Mouse (Mus musculus) lung, embryonic 16.5 days (tissue): Measurements from ENCODE around the gene Kcna6. TPM values are rescaled to one million over a fixed set of nuclear protein-coding genes. Genes with fewer than 3 reads are reported as not detected.

ENCODE experiments used
- ATAC-seq: fragments of 200-750 bp; cut with Nextera tagmentation; 2 replicates; pipeline ENCODE4 v1.8.0; 2017; ENCODE audit warnings: low read depth, mild to moderate bottlenecking, moderate library complexity
- H3K27ac ChIP-seq: fragments of 300-500 bp; sonication (generic); 2 replicates; pipeline ENCODE4 v1.5.1; 2014; ENCODE audit warnings: mild to moderate bottlenecking, control low read depth, low read length
- H3K27me3 ChIP-seq: fragments of 300-500 bp; sonication (generic); 2 replicates; pipeline ENCODE4 v1.6.1; 2014; ENCODE audit warnings: low read depth, low read length, mixed read lengths; ENCODE audit not compliant: control insufficient read depth, insufficient read depth
- H3K36me3 ChIP-seq: fragments of 300-500 bp; sonication (generic); 2 replicates; pipeline ENCODE4 v1.6.1; 2014; ENCODE audit warnings: low read length; ENCODE audit not compliant: control insufficient read depth, insufficient read depth
- H3K4me1 ChIP-seq: fragments of 300-500 bp; sonication (generic); replicated peaks from 2 replicates; pipeline ENCODE4 v1.6.1; 2014; ENCODE audit warnings: low read length, mixed read lengths; ENCODE audit not compliant: control insufficient read depth, insufficient read depth
- H3K4me2 ChIP-seq: fragments of 300-500 bp; sonication (generic); 2 replicates; pipeline ENCODE4 v1.6.1; 2014; ENCODE audit warnings: low read depth, low read length, control low read depth
- H3K4me3 ChIP-seq: fragments of 300-500 bp; sonication (generic); 2 replicates; pipeline ENCODE4 v1.5.1; 2014; ENCODE audit warnings: mild to moderate bottlenecking, low read length, control low read depth
- H3K9ac ChIP-seq: fragments of 300-500 bp; sonication (generic); 2 replicates; pipeline ENCODE4 v1.6.1; 2014; ENCODE audit warnings: low read length, control low read depth
- H3K9me3 ChIP-seq: fragments of 300-500 bp; sonication (generic); 2 replicates; pipeline ENCODE4 v1.6.1; 2016; ENCODE audit warnings: low read length; ENCODE audit not compliant: control insufficient read depth
- WGBS: fragments of 180-500 bp; shearing (Covaris S2); extraction: QIAGEN DNeasy Blood & Tissue Kit; methylation state at CpG from one replicate; pipeline ENCODE4 v1.1.7; 2014; 5-methylcytosine and 5-hydroxymethylcytosine counted together
- polyA plus RNA-seq: library from polyadenylated mRNA; unstranded; fragments of >200 nt; fragmentation: Nextera tagmentation; extraction: Ambion mirVana; gene quantifications from 2 replicates; pipeline ENCODE4 v1.2.1, GENCODE M21; 2015

Gene Kcna6
- 1.6 TPM in 2 replicates for polyA plus RNA-seq

GRCm38 (mm10) chr6:126740211-126741142 is at the start of gene Kcna6:
Gene Kcna6, minus strand, starts transcription at chr6:126740674.
- Histone ChIP-seq H3K27ac (no peak within 1 kb of the TSS), H3K4me2 (peak within 1 kb of the TSS; percentile 88), H3K4me1 (no peaks in the 10 kb centered on the region; the same call in 1 of the 2 replicates), H3K36me3 (no peaks in the 10 kb centered on the region), H3K9ac (peak within 1 kb of the TSS; percentile 52), H3K4me3 (peak within 1 kb of the TSS; percentile 53), H3K27me3 (peaks cover 26% of the 10 kb centered on the region), H3K9me3 (no peaks in the 10 kb centered on the region)
- WGBS: 2% methylated on average over 34 of the region's 36 CpGs
- ATAC-seq: peak; percentile 68

DNA sequence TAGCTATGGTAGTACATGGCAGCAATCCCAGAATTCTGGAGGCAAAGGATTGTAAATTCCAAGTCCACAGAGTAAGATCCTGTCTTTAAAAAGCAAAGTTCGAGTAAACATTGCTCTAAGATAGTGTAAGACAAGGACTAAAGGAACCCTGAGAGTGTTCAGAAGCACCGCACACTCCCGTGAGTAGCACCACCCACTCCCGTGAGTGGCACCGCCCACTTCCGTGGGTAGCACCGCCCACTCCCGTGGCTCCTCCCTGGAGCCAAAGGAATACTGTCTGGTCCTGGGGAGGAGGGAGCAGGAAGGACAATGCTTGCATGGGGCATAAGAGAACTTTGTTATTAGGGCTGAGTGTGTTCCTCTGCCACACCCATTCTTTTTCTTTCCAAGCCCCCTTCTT is 48.4 kb upstream of the Kcna6 start:
- no peak for ATAC-seq
- Histone ChIP-seq H3K4me2 (no peak overlapping the region), H3K4me1 (no peaks in the 10 kb centered on the region), H3K9me3 (0 out of 2 replicates have a peak, but pooled peaks cover 3% of the 10 kb centered on the region), H3K9ac (no peak overlapping the region), H3K27me3 (no peaks in the 10 kb centered on the region), H3K27ac (no peak overlapping the region), H3K36me3 (no peaks in the 10 kb centered on the region), H3K4me3 (no peak overlapping the region)
- 66% methylated on average over 8 of the region's 8 CpGs for WGBS

GRCm38 (mm10) chr6:126784206-126784605 is 43.7 kb upstream of the Kcna6 start:
- no peaks in the 10 kb centered on the region for H3K9me3 ChIP-seq
- no peak for ATAC-seq
- no peaks in the 10 kb centered on the region for H3K36me3 ChIP-seq
- no peaks in the 10 kb centered on the region for H3K27me3 ChIP-seq
- no peak overlapping the region for H3K9ac ChIP-seq
- H3K27ac ChIP-seq: no peak overlapping the region
- H3K4me3 ChIP-seq: no peak overlapping the region
- 42% methylated on average over 5 of the region's 5 CpGs for WGBS
- H3K4me2 ChIP-seq: no peak overlapping the region
- no peaks in the 10 kb centered on the region for H3K4me1 ChIP-seq

DNA sequence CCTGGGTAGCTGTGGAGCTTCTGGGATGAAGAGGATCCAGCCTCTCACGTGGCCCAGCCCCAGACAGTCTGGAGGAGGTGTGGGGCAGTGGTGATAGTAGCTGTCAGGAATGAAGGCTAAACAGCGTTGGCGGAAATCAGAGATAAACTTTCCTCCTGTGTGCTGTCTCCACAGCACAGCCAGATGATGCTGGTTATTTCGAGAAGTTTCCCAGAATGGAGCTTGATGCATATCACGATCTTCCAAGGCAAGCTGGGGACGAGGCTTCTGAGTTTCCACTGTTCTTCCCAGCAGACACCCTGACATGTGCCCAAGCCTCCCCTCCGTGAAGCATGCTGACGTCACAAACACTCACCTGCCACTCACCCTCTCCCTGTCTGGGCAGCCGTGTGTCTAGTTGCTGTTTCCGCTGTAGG is 43.2 kb upstream of the Kcna6 start:
- H3K4me3 ChIP-seq: no peak overlapping the region
- no peak overlapping the region for H3K27ac ChIP-seq
- H3K4me2 ChIP-seq: no peak overlapping the region
- H3K9me3 ChIP-seq: no peaks in the 10 kb centered on the region
- no peaks in the 10 kb centered on the region for H3K36me3 ChIP-seq
- no peak for ATAC-seq
- 22% methylated on average over 10 of the region's 10 CpGs for WGBS
- H3K9ac ChIP-seq: no peak overlapping the region
- no peaks in the 10 kb centered on the region for H3K27me3 ChIP-seq
- H3K4me1 ChIP-seq: no peaks in the 10 kb centered on the region

DNA sequence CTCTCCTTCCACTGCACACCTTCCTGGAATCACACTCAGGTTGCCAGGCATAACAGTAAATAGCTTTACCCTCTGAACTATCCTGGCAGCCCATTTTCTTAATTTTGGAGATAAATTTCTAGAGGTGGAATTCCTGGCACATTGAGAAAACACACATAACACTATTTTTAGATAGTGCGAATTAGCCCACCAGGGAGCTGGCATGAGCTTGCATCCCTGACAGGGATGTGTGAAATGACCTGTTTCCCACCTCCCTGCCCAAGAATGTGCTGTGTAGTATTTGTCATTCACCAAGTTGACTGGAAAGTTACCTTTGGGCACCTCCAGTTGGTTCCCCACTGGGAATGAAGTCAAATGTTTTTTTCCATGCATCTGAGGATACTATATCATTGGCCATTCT is 42.6 kb upstream of the Kcna6 start:
- ATAC-seq: no peak
- no peaks in the 10 kb centered on the region for H3K4me1 ChIP-seq
- H3K9me3 ChIP-seq: no peaks in the 10 kb centered on the region
- no peak overlapping the region for H3K9ac ChIP-seq
- H3K27ac ChIP-seq: no peak overlapping the region
- H3K27me3 ChIP-seq: no peaks in the 10 kb centered on the region
- 77% methylated on average over 1 of the region's 1 CpGs for WGBS
- no peaks in the 10 kb centered on the region for H3K36me3 ChIP-seq
- H3K4me2 ChIP-seq: no peak overlapping the region
- no peak overlapping the region for H3K4me3 ChIP-seq

DNA sequence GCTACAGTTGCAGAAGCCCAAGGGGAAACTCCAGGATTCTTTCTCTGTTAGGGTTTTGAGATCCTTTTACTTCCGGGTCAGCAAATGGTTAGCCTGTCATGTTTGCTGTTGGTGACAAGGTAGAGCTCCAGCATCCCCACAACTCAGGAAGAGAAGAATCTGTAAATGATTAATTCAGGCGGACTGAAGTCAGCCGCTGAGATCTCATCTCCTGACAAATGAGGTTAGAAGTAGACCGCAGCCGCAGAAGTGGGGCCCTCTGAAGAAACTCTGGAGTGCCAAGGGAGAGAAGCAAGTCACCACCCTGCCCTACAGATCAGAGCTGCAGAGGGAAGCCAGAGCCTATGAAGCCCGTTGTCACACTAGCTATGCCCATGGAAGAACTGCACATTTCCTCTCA is 37.4 kb upstream of the Kcna6 start:
- no peaks in the 10 kb centered on the region for H3K27me3 ChIP-seq
- H3K4me2 ChIP-seq: no peak overlapping the region
- no peak overlapping the region for H3K9ac ChIP-seq
- WGBS: 36% methylated on average over 6 of the region's 6 CpGs
- no peak for ATAC-seq
- no peaks in the 10 kb centered on the region for H3K9me3 ChIP-seq
- no peak overlapping the region for H3K4me3 ChIP-seq
- H3K36me3 ChIP-seq: no peaks in the 10 kb centered on the region
- no peaks in the 10 kb centered on the region for H3K4me1 ChIP-seq
- no peak overlapping the region for H3K27ac ChIP-seq

- 35% methylated on average over 4 of the region's 4 CpGs for WGBS
- H3K4me3 ChIP-seq: no peak overlapping the region
- no peak for ATAC-seq
Observed at GRCm38 (mm10) chr6:126773873-126774272, 33.4 kb upstream of the Kcna6 start.

GRCm38 (mm10) chr6:126772326-126772725 is 31.9 kb upstream of the Kcna6 start:
- 48% methylated on average over 4 of the region's 4 CpGs for WGBS
- H3K4me1 ChIP-seq: no peaks in the 10 kb centered on the region; the same call in 1 of the 2 replicates
- no peak overlapping the region for H3K27ac ChIP-seq
- H3K9me3 ChIP-seq: no peaks in the 10 kb centered on the region
- ATAC-seq: no peak
- H3K4me2 ChIP-seq: no peak overlapping the region
- H3K9ac ChIP-seq: no peak overlapping the region
- no peaks in the 10 kb centered on the region for H3K36me3 ChIP-seq
- H3K27me3 ChIP-seq: no peaks in the 10 kb centered on the region
- no peak overlapping the region for H3K4me3 ChIP-seq

More at GRCm38 (mm10) chr6:126773873-126774272, 33.4 kb upstream of the Kcna6 start:
- Histone ChIP-seq H3K9ac (no peak overlapping the region), H3K36me3 (no peaks in the 10 kb centered on the region), H3K27ac (no peak overlapping the region), H3K4me1 (no peaks in the 10 kb centered on the region; the same call in 1 of the 2 replicates), H3K27me3 (no peaks in the 10 kb centered on the region), H3K9me3 (no peaks in the 10 kb centered on the region), H3K4me2 (no peak overlapping the region)

DNA sequence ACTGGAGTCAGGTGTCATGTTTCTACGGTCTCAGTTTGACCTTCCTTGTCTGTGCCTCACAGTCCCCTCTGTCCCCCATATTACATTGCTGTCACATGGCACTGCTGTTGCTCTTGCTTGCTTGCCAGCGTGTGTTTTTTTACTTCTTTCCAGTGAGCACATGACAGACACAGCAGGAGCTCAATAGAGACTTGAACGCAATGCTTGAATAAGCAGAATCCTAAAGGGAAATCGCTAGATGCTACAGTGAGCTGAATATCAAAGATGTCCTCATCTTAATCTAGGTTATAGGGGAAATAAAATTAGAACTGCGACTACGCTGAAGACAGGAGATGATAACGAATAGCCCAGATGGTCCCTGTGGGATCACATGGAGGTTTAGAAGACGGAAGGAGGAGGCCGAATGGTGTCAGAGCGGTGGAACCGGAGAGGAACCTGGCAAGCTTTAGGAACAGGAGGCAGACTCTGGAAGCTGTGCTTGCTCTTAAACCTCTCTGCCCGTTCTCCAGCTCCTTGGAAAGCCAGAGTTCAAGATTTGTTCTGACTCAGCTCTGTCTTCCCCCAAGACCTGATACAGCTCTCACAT is 29.8 kb upstream of the Kcna6 start:
- Histone ChIP-seq H3K9ac (no peak overlapping the region), H3K36me3 (no peaks in the 10 kb centered on the region), H3K27ac (no peak overlapping the region), H3K4me3 (no peak overlapping the region), H3K4me2 (no peak overlapping the region), H3K27me3 (no peaks in the 10 kb centered on the region), H3K4me1 (no peaks in the 10 kb centered on the region; the same call in 1 of the 2 replicates), H3K9me3 (no peaks in the 10 kb centered on the region)
- WGBS: 74% methylated on average over 12 of the region's 12 CpGs
- ATAC-seq: no peak
